Mouse (Mus musculus) midbrain, embryonic 16.5 days (tissue): ENCODE measurements around the gene Aip. TPM values are rescaled to one million over a fixed set of nuclear protein-coding genes. Genes with fewer than 3 reads are reported as not detected.
A peak's percentile ranks its signal among the peaks of the same experiment; 100 is the strongest.

ENCODE experiments used
- ATAC-seq: fragments of 200-750 bp; cut with Nextera tagmentation; 2 replicates; pipeline ENCODE4 v1.8.0; 2017; ENCODE audit warnings: moderate TSS enrichment
- H3K27ac ChIP-seq: fragments of 300-500 bp; sonication (generic); 2 replicates; pipeline ENCODE4 v1.5.1; 2014; ENCODE audit warnings: mild to moderate bottlenecking, low read length, mixed read lengths
- H3K27me3 ChIP-seq: fragments of 300-500 bp; sonication (generic); 2 replicates; pipeline ENCODE4 v1.6.1; 2014; ENCODE audit warnings: low read depth, low read length, mixed read lengths; ENCODE audit not compliant: control insufficient read depth, insufficient read depth
- H3K36me3 ChIP-seq: fragments of 300-500 bp; sonication (generic); 2 replicates; pipeline ENCODE4 v1.6.1; 2014; ENCODE audit warnings: mild to moderate bottlenecking, low read length, moderate library complexity, mixed read lengths; ENCODE audit not compliant: control insufficient read depth, insufficient read depth
- H3K4me1 ChIP-seq: fragments of 300-500 bp; sonication (generic); 2 replicates; pipeline ENCODE4 v1.6.1; 2014; ENCODE audit warnings: mild to moderate bottlenecking, low read length, mixed read lengths; ENCODE audit not compliant: control insufficient read depth, insufficient read depth
- H3K4me2 ChIP-seq: fragments of 300-500 bp; sonication (generic); 2 replicates; pipeline ENCODE4 v1.6.1; 2014; ENCODE audit warnings: mild to moderate bottlenecking, low read length, mixed read lengths
- H3K4me3 ChIP-seq: fragments of 300-500 bp; sonication (generic); 2 replicates; pipeline ENCODE4 v1.5.1; 2014; ENCODE audit warnings: low read depth, mild to moderate bottlenecking, low read length, moderate library complexity, mixed read lengths
- H3K9ac ChIP-seq: fragments of 300-500 bp; sonication (generic); 2 replicates; pipeline ENCODE4 v1.6.1; 2014; ENCODE audit warnings: low read depth, low read length, mixed read lengths
- H3K9me3 ChIP-seq: fragments of 300-500 bp; sonication (generic); replicated peaks from 2 replicates; pipeline ENCODE4 v1.6.1; 2014; ENCODE audit warnings: mild to moderate bottlenecking, low read length, mixed read lengths; ENCODE audit not compliant: control insufficient read depth, poor library complexity, severe bottlenecking
- WGBS: fragments of 180-500 bp; shearing (Covaris S2); extraction: QIAGEN DNeasy Blood & Tissue Kit; methylation state at CpG from one replicate; pipeline ENCODE4 v1.1.7; 2014; 5-methylcytosine and 5-hydroxymethylcytosine counted together
- polyA plus RNA-seq: library from polyadenylated mRNA; unstranded; fragments of >200 nt; fragmentation: Nextera tagmentation; extraction: Ambion mirVana; gene quantifications from 2 replicates; pipeline ENCODE4 v1.2.1, GENCODE M21; 2015

Aip gene
- polyA plus RNA-seq, 1 experiment from 2014 or later, result 102 TPM

DNA sequence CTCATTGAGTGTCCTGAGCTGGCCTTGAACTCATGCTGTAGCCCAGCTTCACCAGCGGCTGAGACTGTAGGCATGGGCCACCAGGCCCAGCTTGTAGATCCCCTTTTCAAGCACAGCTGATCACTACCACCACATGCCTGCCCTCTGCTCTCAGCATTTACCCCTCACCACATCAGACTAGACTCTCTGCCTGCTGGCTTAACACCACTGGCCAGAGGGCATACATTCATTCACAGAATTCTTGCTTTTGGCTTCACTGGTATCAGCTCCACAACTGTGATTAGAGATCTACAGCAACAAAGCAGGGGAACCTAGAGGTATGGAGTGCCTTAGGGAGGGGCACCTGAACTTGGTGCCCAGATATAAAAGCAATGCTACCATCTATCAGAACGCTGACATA is 5.2 kb downstream of the Aip start:
- peaks cover 2% of the 10 kb centered on the region for H3K36me3 ChIP-seq
- H3K9ac ChIP-seq, result peak overlapping the region; percentile 36
- H3K4me2 ChIP-seq, result peak overlapping the region; percentile 57
- H3K4me3 ChIP-seq, result peak overlapping the region; percentile 49
- no peaks in the 10 kb centered on the region for H3K9me3 ChIP-seq
- ATAC-seq, result no peak
- H3K27me3 ChIP-seq, result no peaks in the 10 kb centered on the region
- 93% methylated on average over 2 of the region's 2 CpGs for WGBS
- H3K4me1 ChIP-seq, result peaks cover 7% of the 10 kb centered on the region
- H3K27ac ChIP-seq, result peak overlapping the region; percentile 63; the same call in 1 of the 2 replicates

DNA sequence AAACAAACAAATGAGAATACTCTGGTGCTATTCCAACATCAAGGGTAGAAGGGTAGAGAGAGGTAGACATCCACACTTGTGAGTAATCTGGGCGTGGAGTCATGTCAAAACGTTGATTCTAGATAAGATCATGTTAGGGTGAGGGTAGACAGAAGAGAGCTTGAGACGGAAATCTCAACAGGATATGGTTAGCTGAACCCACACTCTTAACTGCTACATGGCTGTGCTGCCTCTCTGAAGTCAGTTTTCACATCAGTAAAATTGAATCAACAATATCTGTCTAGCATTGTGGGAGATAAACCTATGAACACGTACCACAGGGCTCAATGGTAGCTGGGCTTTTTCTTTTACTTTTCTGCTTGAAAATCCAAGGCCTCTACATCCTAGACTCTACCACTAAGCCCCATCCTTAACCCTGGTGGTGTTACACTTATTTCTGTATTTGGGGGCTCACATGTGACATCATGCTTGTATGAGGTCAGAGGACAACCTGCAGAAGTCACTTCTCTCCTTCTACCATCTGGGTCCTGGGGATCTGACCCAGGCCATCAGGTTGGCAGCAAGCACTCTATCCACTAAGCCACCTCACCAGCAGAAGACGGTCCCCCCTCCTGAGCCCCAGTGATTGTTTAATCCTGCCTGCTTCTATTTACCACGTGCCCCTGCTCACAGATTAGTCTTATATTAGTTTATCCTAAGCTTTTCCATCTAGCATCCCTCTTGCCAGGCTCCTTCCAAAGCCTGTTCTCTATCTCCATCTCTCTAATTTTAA is 5.8 kb downstream of the Aip start:
- Histone ChIP-seq H3K4me1 (peaks cover 7% of the 10 kb centered on the region), H3K36me3 (peaks cover 4% of the 10 kb centered on the region), H3K27me3 (no peaks in the 10 kb centered on the region), H3K4me3 (no peak overlapping the region), H3K4me2 (peak overlapping the region; percentile 57), H3K27ac (no peak overlapping the region), H3K9me3 (no peaks in the 10 kb centered on the region), H3K9ac (peak overlapping the region; percentile 36; the same call in 1 of the 2 replicates)
- WGBS, result 90% methylated on average over 6 of the region's 6 CpGs
- no peak for ATAC-seq

DNA sequence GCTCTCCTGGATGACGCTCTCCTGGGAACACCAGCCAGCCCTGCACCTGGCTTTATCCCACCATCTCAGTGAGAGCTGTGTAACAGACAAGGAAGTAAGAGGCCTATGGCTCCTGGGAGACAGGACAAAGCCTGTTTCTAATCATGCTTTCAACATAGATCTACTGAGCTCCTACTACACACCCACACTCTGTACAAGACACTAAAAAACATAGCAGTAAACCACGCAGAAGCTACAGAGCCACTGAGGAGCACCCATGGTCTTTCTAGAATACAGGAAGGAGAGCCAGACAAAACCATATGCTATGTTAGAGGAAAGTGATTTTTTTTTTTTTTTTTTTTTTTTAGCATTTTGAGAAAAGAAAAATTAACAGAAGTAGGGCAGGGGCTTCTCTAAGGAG is 7.3 kb downstream of the Aip start:
- H3K27me3 ChIP-seq, result no peaks in the 10 kb centered on the region
- H3K4me1 ChIP-seq, result peaks cover 7% of the 10 kb centered on the region
- H3K4me3 ChIP-seq, result no peak overlapping the region
- WGBS, result 95% methylated on average over 2 of the region's 2 CpGs
- no peak overlapping the region for H3K9ac ChIP-seq
- no peak overlapping the region for H3K4me2 ChIP-seq
- peaks cover 10% of the 10 kb centered on the region for H3K36me3 ChIP-seq
- no peaks in the 10 kb centered on the region for H3K9me3 ChIP-seq
- ATAC-seq, result no peak
- no peak overlapping the region for H3K27ac ChIP-seq

DNA sequence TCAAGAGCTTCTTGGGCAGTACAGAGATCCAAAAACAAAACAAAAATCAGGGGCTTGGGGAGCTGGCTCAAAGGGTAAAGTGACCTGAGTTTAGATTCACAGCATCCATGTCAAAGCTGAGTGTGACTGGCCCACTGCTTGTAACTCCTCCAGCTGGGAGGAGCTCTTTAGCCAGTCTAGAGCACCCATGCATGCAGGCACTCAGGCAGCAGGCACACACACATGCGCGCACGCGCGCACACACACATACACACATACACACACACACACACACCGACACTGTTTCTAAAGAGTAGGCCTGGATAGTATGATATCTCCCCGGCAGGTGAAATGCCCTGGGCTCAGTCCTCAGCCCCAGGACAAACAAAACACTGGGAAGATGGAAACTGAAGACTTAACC is 8.7 kb downstream of the Aip start:
- no peak overlapping the region for H3K4me2 ChIP-seq
- no peaks in the 10 kb centered on the region for H3K27me3 ChIP-seq
- no peak overlapping the region for H3K9ac ChIP-seq
- ATAC-seq, result no peak
- no peak overlapping the region for H3K4me3 ChIP-seq
- H3K36me3 ChIP-seq, result peaks cover 23% of the 10 kb centered on the region
- peaks cover 7% of the 10 kb centered on the region for H3K4me1 ChIP-seq
- WGBS, result 98% methylated on average over 7 of the region's 7 CpGs
- H3K27ac ChIP-seq, result no peak overlapping the region
- H3K9me3 ChIP-seq, result no peaks in the 10 kb centered on the region

DNA sequence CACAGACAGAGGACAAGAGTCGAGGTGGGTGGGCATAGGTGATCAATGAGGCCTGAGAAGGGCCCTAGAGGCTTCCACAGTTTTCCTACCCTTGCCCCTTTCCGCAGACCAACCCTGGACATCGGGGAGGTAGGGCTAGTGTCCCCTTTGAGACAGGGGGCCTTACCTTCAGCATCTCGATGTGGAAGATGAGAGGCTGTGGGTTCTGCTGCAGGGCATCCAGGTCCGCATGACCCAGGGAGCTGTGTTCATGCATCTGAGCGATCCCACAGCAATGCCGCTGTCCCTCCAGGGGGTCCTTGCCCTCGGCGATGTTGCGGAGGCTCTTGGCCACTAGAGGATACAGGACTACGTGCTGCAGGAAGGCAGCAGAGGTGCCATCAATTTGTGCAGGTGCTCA is 9.8 kb downstream of the Aip start:
- H3K9me3 ChIP-seq, result no peaks in the 10 kb centered on the region
- no peak overlapping the region for H3K9ac ChIP-seq
- no peak overlapping the region for H3K4me3 ChIP-seq
- peaks cover 7% of the 10 kb centered on the region for H3K4me1 ChIP-seq
- ATAC-seq, result no peak
- H3K27ac ChIP-seq, result no peak overlapping the region
- WGBS, result 86% methylated on average over 11 of the region's 11 CpGs
- H3K4me2 ChIP-seq, result no peak overlapping the region
- H3K36me3 ChIP-seq, result peaks cover 32% of the 10 kb centered on the region
- H3K27me3 ChIP-seq, result no peaks in the 10 kb centered on the region

DNA sequence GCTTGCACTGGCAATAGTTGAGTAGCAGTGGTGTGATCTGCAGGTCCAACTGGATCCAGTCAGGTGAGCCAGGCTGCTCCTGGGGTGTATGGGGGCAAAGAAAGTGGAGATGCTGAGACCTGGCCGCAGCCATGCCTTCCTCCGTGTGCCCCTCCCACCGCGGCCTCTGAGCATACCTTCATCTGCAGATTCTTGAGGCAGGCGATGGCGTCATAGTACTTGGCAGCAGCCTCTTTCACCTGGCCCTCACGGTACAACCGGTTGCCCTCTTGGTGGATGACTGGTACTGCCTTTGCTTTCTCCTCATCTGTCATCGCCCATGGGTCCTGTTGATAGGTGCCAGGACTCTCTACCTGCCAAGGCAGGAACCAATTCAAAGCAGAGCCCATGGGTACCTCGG is 10.5 kb downstream of the Aip start:
- H3K36me3 ChIP-seq, result peaks cover 32% of the 10 kb centered on the region
- WGBS, result 98% methylated on average over 10 of the region's 10 CpGs
- H3K9ac ChIP-seq, result no peak overlapping the region
- no peak overlapping the region for H3K27ac ChIP-seq
- no peaks in the 10 kb centered on the region for H3K9me3 ChIP-seq
- H3K4me3 ChIP-seq, result no peak overlapping the region
- ATAC-seq, result no peak
- H3K4me1 ChIP-seq, result peaks cover under 1% of the 10 kb centered on the region; the same call in 1 of the 2 replicates
- no peaks in the 10 kb centered on the region for H3K27me3 ChIP-seq
- H3K4me2 ChIP-seq, result no peak overlapping the region

DNA sequence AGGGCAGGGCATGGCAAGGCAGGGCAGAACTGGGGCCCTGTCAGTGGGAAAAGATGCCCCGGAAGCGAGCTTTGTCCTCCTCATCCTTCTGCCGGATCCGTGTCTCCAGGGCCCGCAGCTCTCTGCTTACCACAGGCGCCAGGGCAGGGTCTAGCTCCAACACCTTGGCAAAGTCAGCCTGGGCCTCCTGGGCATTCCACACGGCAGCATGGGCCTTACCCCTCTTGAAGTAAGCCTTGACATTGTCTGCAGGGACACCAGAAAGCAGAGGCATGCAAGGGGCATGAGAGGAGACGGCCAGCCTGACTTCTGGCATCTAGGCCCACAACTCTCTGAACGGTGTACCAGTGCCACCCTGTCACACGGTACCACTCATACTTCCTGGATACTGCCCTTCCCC is 11.1 kb downstream of the Aip start:
- no peak overlapping the region for H3K9ac ChIP-seq
- peaks cover 34% of the 10 kb centered on the region for H3K36me3 ChIP-seq
- H3K9me3 ChIP-seq, result no peaks in the 10 kb centered on the region
- no peak overlapping the region for H3K4me2 ChIP-seq
- H3K27me3 ChIP-seq, result no peaks in the 10 kb centered on the region
- H3K4me1 ChIP-seq, result no peaks in the 10 kb centered on the region
- 91% methylated on average over 10 of the region's 10 CpGs for WGBS
- no peak for ATAC-seq
- no peak overlapping the region for H3K4me3 ChIP-seq
- H3K27ac ChIP-seq, result no peak overlapping the region

DNA sequence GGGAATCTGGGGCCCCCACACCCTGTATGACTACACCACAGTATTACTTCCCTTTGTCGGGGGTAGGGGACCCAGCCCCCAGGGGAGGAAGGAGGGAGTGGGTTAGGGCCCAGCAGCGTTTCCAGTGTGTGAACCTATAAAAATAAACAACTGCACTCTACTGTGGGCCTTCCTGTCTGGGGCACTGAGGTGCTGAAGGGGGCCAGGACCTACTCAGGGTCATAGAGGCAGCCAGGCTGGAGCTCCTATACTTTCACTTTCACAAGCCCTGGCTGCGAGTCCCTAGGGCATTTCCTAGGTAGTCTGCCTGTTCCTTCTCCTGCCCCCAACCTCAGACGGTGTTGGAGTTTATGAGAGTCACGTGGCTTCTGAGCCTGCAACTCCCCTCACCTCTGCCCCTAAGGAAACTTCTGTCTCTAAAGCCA is 11.8 kb downstream of the Aip start:
- no peak overlapping the region for H3K4me3 ChIP-seq
- WGBS, result 84% methylated on average over 5 of the region's 5 CpGs
- H3K9ac ChIP-seq, result no peak overlapping the region
- no peaks in the 10 kb centered on the region for H3K27me3 ChIP-seq
- no peak overlapping the region for H3K4me2 ChIP-seq
- H3K27ac ChIP-seq, result no peak overlapping the region
- peaks cover 40% of the 10 kb centered on the region for H3K36me3 ChIP-seq
- H3K4me1 ChIP-seq, result no peaks in the 10 kb centered on the region
- ATAC-seq, result no peak
- H3K9me3 ChIP-seq, result no peaks in the 10 kb centered on the region

DNA sequence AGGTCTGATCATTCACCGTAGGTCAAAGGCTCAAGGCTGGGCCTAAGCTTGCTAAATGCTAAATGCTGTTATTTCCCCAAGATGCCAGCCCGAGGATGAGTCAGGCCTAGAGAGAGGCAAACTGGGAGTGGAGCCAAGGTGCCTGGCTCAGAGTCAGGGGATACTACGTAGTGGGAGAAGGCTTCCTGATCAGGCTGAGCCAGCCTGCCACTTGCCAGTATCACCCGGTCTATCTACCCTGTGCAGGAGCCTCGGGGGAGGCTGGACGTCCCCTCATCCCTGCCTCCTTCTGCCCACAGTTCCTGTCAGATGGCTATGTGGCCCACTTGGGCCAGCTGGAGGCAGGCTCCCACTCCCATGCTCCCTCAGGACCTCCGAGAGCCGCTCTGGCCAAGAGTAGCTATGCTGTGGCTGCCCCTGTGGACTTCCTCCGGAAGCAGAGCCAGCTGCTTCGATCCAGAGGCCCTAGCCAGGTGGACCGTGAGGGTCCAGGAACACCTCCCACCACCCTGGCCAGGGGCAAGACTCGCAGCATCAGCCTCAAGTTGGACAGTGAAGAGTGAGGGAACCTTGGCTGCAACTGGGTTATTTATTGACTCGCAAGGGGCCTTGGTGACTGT is 12.4 kb downstream of the Aip start:
- 83% methylated on average over 13 of the region's 13 CpGs for WGBS
- ATAC-seq, result no peak
- no peak overlapping the region for H3K4me3 ChIP-seq
- no peaks in the 10 kb centered on the region for H3K27me3 ChIP-seq
- no peak overlapping the region for H3K9ac ChIP-seq
- no peak overlapping the region for H3K27ac ChIP-seq
- H3K4me1 ChIP-seq, result no peaks in the 10 kb centered on the region
- H3K36me3 ChIP-seq, result peaks cover 43% of the 10 kb centered on the region
- H3K9me3 ChIP-seq, result no peaks in the 10 kb centered on the region
- no peak overlapping the region for H3K4me2 ChIP-seq
